Mouse (Mus musculus) adrenal gland, postnatal 25 days (tissue): ENCODE measurements at regions not wholly inside any gene's neighbourhood (a gene's known extent, or its start where the extent isn't known, plus 50 kb on each side); places are given as distances from the start of the nearest gene placed in this dataset.

Experiments used
- DNase-seq: peaks from one replicate; pipeline ENCODE4 v3.0.0; 2021; ENCODE audit warnings: mixed read lengths

DNA sequence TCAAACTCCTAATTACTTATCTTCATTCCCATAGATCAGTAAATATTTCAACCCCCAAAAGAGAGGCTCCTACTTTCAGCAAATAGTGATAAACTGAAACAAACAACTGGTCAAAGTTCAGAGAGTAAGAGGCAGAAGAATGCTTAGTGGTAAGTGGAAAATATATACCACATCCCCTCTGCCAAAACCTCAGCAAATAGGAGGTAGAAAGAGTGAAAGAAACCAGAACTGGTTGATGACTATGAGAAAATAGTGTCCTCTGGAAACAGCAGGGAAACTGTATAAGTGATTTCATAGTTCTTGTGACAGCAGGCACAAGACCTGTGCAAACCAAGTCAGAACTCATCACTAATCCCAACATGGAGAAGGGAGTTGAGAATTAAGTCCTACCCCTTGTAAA is 980.8 kb upstream of the Cited2 start:
- DNase-seq, result no peak

- no peak for DNase-seq
Measured at GRCm38 (mm10) chr10:16751546-16751945, 971.5 kb upstream of the Cited2 start.

DNA sequence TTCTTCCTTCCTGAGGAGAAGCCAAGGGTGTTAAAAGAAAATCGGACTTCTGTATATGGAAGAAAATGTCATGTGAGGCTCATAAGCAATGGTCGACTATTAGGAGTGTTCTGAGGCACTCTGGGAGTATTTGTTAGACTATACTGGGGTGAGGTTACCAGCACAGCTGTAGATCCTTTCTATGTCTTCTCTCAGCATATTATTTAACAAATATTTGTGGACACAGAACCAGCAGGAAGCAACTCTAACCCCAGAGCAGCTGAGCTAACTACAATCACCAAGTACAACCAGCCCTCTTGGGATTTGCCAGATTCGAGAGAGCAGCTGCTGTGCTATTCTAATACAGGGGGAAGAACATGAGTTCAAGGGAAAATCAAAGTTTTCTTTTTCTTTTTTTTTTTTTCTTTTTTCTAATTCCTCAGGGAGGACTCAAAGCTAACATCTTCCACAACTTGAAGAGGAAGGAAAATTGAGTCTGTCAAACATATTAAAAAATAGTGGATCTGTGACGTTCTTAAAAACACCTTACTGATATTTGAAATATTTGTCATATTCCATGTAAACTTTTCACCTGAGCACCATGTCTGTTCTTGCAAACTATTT is 933.3 kb upstream of the Cited2 start:
- no peak for DNase-seq

DNA sequence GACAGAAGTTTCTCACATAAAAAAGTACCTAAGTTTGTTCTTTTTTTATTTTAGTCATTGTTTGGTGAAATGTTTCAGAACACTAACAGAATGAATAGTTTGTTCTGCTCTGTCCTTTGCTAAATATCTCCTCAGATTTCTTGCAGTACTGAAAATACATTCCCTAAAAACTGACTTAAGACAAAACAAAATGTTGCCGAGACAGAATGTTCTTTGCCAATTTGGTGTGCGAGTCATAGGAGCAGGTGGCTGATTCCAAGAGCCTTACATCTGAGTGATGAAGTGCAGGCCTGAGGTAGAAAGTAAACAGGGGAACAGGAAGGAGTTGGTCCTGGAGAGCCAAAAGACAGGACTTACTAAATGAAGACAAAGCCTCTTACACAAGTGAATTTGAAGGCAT is 919.0 kb upstream of the Cited2 start:
- no peak for DNase-seq

- no peak for DNase-seq
Measured at GRCm38 (mm10) chr10:16810716-16811115, 912.3 kb upstream of the Cited2 start.

- DNase-seq, result no peak
Measured at GRCm38 (mm10) chr10:16814013-16814412, 909.0 kb upstream of the Cited2 start.

- DNase-seq, result no peak
Measured at GRCm38 (mm10) chr10:16861534-16861933, 861.5 kb upstream of the Cited2 start.

- no peak for DNase-seq
Measured at GRCm38 (mm10) chr10:16866914-16867313, 856.1 kb upstream of the Cited2 start.

- no peak for DNase-seq
Measured at GRCm38 (mm10) chr10:16874131-16874530, 848.9 kb upstream of the Cited2 start.

DNA sequence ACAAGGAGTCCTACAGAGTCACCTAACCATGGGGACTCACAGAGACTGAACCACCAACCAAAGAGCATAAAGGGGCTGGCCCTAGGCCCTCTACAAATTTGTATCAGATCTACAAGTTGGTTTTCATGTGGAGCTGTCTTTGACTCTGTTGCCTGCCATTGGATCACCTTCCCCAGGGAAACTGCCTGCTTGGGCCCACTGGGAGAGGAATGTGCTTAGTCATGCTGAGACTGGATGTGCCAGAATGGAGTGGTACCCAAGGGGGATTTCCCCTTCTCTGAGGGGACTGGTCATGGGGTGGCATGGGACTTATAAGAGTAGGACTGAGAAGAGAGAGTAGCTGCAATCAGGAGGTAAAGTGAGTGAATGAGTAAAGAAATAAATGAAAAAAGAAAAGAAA is 844.8 kb upstream of the Cited2 start:
- no peak for DNase-seq

- DNase-seq, result no peak
Measured at GRCm38 (mm10) chr10:16893316-16893715, 829.7 kb upstream of the Cited2 start.

GRCm38 (mm10) chr10:16895332-16895731 is 827.7 kb upstream of the Cited2 start:
- no peak for DNase-seq

- no peak for DNase-seq
Measured at GRCm38 (mm10) chr10:16922888-16923287, 800.1 kb upstream of the Cited2 start.

DNA sequence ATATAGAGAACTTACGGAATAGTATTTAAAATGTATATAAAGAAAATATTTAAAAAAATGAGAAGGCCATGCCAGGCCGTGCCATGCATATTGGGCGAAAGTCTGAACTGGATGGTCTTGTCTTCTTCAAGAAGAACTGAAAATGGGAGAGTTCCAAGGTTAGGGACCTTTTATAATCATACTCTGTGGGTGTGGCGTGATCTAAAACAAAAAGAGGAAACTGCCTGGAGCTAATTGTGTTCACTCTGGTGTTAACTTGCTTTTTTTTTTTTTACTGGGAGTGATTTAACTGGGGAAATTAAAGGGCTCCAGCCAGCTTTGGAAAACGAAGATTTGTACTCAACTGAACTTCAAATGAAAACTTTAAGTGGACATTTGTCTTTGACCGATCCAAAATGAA is 799.2 kb upstream of the Cited2 start:
- no peak for DNase-seq

DNA sequence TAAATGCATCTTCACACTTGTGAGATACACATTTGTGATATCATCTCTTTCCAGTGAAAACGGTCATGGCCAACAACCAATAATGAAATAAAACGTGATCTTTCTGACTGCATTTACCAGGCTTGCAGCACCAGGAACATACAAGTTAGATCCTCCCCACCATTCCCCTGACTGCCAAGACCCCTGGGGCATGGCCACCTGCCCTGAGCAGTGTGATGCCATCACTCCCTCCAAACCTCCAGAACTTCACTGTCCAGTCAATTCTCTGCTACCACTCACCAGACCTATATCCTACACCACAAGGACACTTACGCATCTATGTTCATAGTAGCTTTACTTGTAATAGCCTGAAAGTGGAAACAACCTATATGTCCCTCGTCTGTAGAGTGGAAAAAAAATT is 785.3 kb upstream of the Cited2 start:
- DNase-seq, result no peak

GRCm38 (mm10) chr10:16951636-16952035 is 771.4 kb upstream of the Cited2 start:
- no peak for DNase-seq

DNA sequence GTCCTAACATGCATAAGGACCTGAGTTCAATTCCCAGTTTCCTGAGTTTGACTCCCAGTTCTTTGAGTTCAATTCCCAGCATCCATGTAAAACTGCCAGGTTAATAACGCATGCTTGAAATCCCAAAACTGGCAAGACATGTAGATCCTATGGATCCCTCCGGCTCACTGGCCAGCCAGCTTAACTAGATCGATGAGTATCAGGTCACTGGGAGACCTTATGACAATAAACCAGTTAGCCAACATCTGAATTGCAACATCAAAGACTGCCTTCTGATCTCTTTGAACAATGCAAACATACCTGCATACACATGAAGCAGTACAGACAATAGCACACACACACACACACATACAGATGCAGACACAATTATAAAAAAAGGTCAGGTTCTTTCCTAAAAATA is 762.0 kb upstream of the Cited2 start:
- no peak for DNase-seq

- no peak for DNase-seq
Measured at GRCm38 (mm10) chr10:16962463-16962862, 760.6 kb upstream of the Cited2 start.

- no peak for DNase-seq
Measured at GRCm38 (mm10) chr10:16978770-16979169, 744.2 kb upstream of the Cited2 start.

- no peak for DNase-seq
Measured at GRCm38 (mm10) chr10:16990227-16990626, 732.8 kb upstream of the Cited2 start.

DNA sequence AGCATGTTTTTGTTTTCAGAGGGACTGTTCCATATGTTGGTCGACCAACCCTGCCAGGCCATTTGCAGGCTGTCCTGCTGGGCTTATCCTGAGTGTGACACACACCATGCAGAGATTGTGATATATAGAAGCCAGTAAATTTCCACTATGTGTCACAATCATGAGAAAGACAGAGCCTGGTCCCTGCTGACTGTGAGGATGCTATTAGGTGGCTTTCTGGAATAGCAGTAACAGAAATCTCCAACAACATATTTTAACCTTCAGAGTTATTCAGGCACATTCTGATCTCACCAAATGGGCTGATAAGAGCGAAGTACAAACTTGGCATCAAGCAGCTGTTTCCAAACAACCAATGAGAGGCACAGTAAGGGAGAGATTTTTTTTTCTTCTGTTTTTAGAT is 729.2 kb upstream of the Cited2 start:
- no peak for DNase-seq

- no peak for DNase-seq
Measured at GRCm38 (mm10) chr10:16994526-16994925, 728.5 kb upstream of the Cited2 start.

GRCm38 (mm10) chr10:16995010-16995409 is 728.0 kb upstream of the Cited2 start:
- DNase-seq, result no peak

DNA sequence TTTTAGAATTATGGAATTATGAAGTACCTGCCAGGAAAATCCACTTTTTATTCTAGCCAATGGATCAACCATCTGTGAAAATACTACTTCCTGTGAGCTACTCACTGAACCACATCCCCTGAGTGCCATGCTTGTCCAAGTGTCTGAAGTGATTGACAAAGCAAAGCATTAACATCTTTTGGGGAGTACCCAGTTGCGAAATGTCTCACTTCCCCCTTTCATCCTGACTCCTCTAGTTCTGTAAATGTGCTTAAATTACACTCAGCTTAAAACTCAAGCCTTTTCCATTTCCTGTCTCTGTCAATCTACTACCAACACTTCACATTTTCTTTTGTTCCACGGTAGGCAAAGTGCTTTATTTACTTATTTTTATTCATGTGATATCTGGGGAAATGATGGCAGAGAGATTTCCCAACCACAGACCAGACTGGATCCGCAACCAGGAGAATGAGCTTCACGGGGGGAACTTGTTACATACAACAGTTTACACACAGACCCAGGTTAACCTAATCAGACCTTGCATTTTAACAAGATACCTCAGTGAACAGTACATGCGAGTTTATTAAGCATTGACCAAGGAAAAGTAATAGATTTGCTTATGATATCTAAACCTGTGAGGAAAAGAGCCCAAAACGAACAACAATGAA is 726.1 kb upstream of the Cited2 start:
- no peak for DNase-seq

- no peak for DNase-seq
Measured at GRCm38 (mm10) chr10:17001320-17001719, 721.7 kb upstream of the Cited2 start.
